Mouse (Mus musculus) fat pad, adult 2 months (tissue): ENCODE results near the gene BC049352.

Source experiments
- DNase-seq: peaks from one replicate; pipeline ENCODE4 v3.0.0-alpha.2; 2011; ENCODE audit warnings: low read depth, low spot score; ENCODE audit errors: extremely low read depth

Gene BC049352

DNA sequence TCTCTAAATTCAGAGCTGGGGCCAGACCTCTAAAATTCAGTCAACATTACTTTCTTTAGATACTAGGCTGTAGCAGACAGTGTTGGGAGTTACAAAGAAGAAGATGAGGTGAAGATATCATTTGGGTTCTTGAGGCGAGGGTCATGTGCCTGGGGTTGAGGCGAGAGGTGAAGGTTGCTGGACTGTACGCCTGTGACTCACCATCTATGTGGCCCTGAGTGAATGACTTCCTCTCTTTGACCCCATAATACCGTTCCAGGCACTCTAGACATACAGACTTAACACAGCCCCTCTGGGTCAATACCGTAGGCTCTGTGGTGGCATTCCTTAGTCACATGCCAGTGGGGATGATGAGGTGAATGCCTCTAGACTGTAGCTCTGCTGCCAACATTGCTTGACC is 100.7 kb downstream of the BC049352 start:
- no peak for DNase-seq

GRCm38 (mm10) chr9:45291481-45292168 is 109.8 kb downstream of the BC049352 start:
- no peak for DNase-seq

DNA sequence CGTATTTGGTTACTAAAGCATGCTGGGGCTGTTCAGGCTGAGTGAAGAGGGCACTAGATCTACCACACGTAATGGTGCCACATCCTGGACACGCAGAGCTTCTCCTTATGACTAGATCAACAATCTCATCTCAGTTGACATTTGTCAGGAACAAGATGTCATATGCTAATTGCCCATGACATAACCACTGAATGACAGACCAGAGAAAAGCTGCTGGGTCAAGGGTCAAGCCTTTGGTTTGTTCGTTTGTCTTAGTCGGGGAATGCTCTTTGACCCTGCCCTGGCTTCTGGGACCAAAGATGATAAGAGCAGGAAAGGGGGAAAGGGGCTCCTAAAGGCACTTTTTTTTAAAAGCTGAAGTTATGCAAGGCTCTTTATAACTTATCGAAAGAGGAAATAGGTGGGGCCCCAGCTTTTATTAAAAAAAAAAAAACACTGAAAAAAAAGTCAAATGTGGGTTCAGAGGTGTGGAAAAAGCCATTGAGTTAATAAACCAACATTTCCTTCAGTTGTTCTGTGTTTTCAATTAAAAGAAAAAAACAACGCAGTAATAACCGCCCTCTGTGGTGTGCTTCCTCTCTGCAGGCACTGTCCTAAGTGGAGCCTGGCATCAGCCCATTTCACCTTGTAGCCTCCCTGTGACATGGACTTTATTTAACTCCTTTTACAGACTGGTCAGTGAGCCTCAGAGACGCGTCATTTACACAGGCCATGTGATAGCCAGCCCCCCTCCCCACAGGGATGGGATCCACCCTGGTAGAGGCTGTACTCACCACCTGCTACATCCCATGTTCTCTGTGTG is 112.6 kb downstream of the BC049352 start:
- no peak for DNase-seq

- no peak for DNase-seq
These were observed 117.6 kb downstream of the BC049352 start for GRCm38 (mm10) chr9:45299231-45300006.
